ENCODE assay signal across 15 mouse cellular contexts in the genomic region with DNA sequence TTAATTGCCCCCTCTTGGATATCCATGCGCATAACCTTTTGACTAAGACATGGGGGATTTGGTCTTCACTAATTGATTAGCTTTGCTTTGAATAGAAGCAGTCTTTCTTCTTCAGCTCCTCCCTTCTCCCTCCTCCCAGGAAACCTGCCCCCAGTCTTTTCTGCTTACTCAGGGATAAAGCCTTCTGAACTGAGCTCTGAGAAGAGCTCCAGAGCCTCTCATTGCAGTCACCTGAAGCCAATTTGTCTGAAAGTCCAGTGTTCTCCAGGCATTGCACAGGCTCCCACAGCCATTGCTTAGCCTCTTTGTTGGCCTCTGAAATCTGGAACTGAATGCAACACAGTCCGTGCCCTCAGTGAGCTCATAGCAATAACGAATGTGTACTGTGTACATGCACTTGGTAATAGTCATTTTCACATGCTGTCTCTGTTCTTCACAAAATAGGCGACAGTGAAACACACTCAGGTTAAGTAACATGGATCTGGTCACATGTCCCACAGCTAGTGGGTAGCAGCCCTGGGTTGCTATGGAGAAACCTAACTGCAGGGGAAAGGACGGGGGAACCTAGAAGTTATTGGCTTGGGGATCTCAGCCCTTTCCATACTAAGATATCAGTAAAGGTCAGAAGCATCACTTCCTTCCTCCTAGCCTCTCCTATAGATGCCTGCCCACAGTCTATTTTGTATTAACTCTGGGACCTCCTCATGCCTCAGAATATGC. TPM values are rescaled to one million over a fixed set of nuclear protein-coding genes. Genes with fewer than 3 reads are reported as not detected.
DNase-seq lines count a peak whose midpoint lies in the region; ATAC-seq and TF ChIP-seq lines count a peak whose summit lies in the region.
"Had no signal": no experiment of that assay in that cellular context is flagged by ENCODE, and none has a peak within 500 bp of the region (broad histone marks: within the 10 kb centered on the region; RNA-seq: fewer than 3 reads in every experiment).

No protein-coding gene starts in this region.

- H3K36me3 ChIP-seq in hindbrain, embryonic 11.5 days (ENCODE audit: control insufficient read depth, insufficient read depth, low read length), result 0 out of 2 replicates have a peak, but pooled peaks cover 2% of the 10 kb centered on the region
- peaks cover 43% of the 10 kb centered on the region for H3K36me3 ChIP-seq in hindbrain, embryonic 14.5 days (replicated peaks; ENCODE audit: control insufficient read depth, insufficient read depth)
- H3K36me3 ChIP-seq in liver, adult 2 months (ENCODE audit: control insufficient read depth, insufficient read depth, low read length), result peaks cover 36% of the 10 kb centered on the region
- peaks cover 0 to 31% of the 10 kb centered on the region in 2 experiments; a peak in 2 of 4 replicates for H3K36me3 ChIP-seq in MEL (ENCODE audit: control insufficient read depth in 1 of 2, insufficient read depth in 2 of 2, low read length in 2 of 2)

- WGBS in hindbrain, embryonic 11.5 days, result 77% methylated on average over 5 of the region's 5 CpGs
- 68% methylated on average over 5 of the region's 5 CpGs for WGBS in hindbrain, embryonic 14.5 days
- 45% methylated on average over 5 of the region's 5 CpGs for WGBS in liver, adult 2 months

- TF ChIP-seq CTCF in liver, adult 2 months (IDR thresholded peaks at IDR 0.05; ENCODE audit: low read depth, low read length), result no peak
- TF ChIP-seq CTCF in MEL (IDR thresholded peaks at IDR 0.05 in 2 of 3, conservative IDR thresholded peaks at IDR 0.05 in 1 of 3; ENCODE audit: control insufficient read depth in 1 of 3, insufficient read depth in 1 of 3, low read depth in 2 of 3, low read length in 3 of 3, poor library complexity in 1 of 3, severe bottlenecking in 1 of 3), result no peak
- no peak for TF ChIP-seq CTCF in cortical plate, adult 2 months (IDR thresholded peaks at IDR 0.05; ENCODE audit: extremely low read depth, insufficient read depth, low read length)

- peaks cover 9% of the 10 kb centered on the region; the same call in 1 of the 2 replicates for H3K79me2 ChIP-seq in liver, adult 2 months (ENCODE audit: control insufficient read depth, insufficient read depth, low read length)
- peaks cover 6% of the 10 kb centered on the region for H3K79me2 ChIP-seq in MEL (ENCODE audit: control insufficient read depth, insufficient read depth, low read length, poor library complexity)

- no peaks in the 10 kb centered on the region for H3K9me3 ChIP-seq in hindbrain, embryonic 11.5 days (ENCODE audit: control insufficient read depth, low read length)
- no peaks in the 10 kb centered on the region for H3K9me3 ChIP-seq in hindbrain, embryonic 14.5 days (ENCODE audit: control insufficient read depth, low read length)
- H3K9me3 ChIP-seq in MEL (replicated peaks; ENCODE audit: insufficient read depth, low read length), result no peaks in the 10 kb centered on the region
- H3K9me3 ChIP-seq: heart, embryonic 13.5 days; limb, embryonic 15.5 days; neural tube, embryonic 12.5 days had no signal

- H3K9ac ChIP-seq in hindbrain, embryonic 11.5 days (ENCODE audit: low read depth, low read length), result no peak overlapping the region
- no peak overlapping the region for H3K9ac ChIP-seq in hindbrain, embryonic 14.5 days
- no peak overlapping the region; the same call in 1 of the 2 replicates for H3K9ac ChIP-seq in liver, adult 2 months (ENCODE audit: low read depth, low read length)
- H3K9ac ChIP-seq in MEL (ENCODE audit: control insufficient read depth, low read depth, low read length, poor library complexity, severe bottlenecking), result no peak overlapping the region
- H3K9ac ChIP-seq: heart, embryonic 13.5 days; limb, embryonic 15.5 days; neural tube, embryonic 12.5 days had no signal

- no peak for DNase-seq in hindbrain, embryonic 11.5 days (ENCODE audit: low spot score)
- DNase-seq in hindbrain, embryonic 14.5 days (ENCODE audit: low spot score), result no peak
- peak; percentile 55 for DNase-seq in liver, adult 2 months (ENCODE audit: extremely low read depth, low read depth, low spot score)
- DNase-seq in liver (no peak), MEL (ENCODE audit: low read depth, low spot score) (peak; percentile 42)
- DNase-seq in adrenal gland, adult 18-20 months (ENCODE audit: low spot score in 2 of 2), result no peak
- DNase-seq: adrenal gland, postnatal 10 days; lung, adult 18-20 months; lung, postnatal 36 days; right cerebral cortex, postnatal 14 days had no signal

- H3K27me3 ChIP-seq in hindbrain, embryonic 11.5 days (ENCODE audit: control insufficient read depth, insufficient read depth, low read length), result no peaks in the 10 kb centered on the region
- no peaks in the 10 kb centered on the region for H3K27me3 ChIP-seq in hindbrain, embryonic 14.5 days (ENCODE audit: control insufficient read depth, insufficient read depth, low read length)
- no peaks in the 10 kb centered on the region for H3K27me3 ChIP-seq in liver, adult 2 months (ENCODE audit: control insufficient read depth, insufficient read depth, low read length)
- no peaks in the 10 kb centered on the region for H3K27me3 ChIP-seq in MEL (ENCODE audit: control insufficient read depth in 1 of 2, insufficient read depth in 2 of 2, low read length in 2 of 2)
- H3K27me3 ChIP-seq: heart, embryonic 13.5 days; limb, embryonic 15.5 days; neural tube, embryonic 12.5 days had no signal

- H3K27ac ChIP-seq in hindbrain, embryonic 11.5 days (ENCODE audit: low read depth, low read length), result no peak overlapping the region
- no peak overlapping the region for H3K27ac ChIP-seq in hindbrain, embryonic 14.5 days
- H3K27ac ChIP-seq in liver, adult 2 months (replicated peaks; ENCODE audit: insufficient read depth, low read depth, low read length), result no peak overlapping the region
- H3K27ac ChIP-seq in MEL (ENCODE audit: control insufficient read depth, low read depth, low read length), result peak overlapping the region; percentile 13; the same call in 1 of the 2 replicates
- H3K27ac ChIP-seq in cortical plate, adult 2 months (ENCODE audit: insufficient read depth, low read length), result peak overlapping the region; percentile 0; the same call in 1 of the 2 replicates
- H3K27ac ChIP-seq: heart, embryonic 13.5 days; limb, embryonic 15.5 days; neural tube, embryonic 12.5 days had no signal

- TF ChIP-seq RAD21 in MEL (IDR thresholded peaks at IDR 0.05; ENCODE audit: low read depth, low read length), result no peak

- ATAC-seq in hindbrain, embryonic 11.5 days (ENCODE audit: low FRiP score), result no peak
- ATAC-seq in hindbrain, embryonic 14.5 days (ENCODE audit: low FRiP score), result no peak
- ATAC-seq: forebrain, embryonic 14.5 days had no signal

- H3K4me1 ChIP-seq in hindbrain, embryonic 11.5 days (replicated peaks; ENCODE audit: control insufficient read depth, insufficient read depth, low read length), result peaks cover 9% of the 10 kb centered on the region
- peaks cover 26% of the 10 kb centered on the region for H3K4me1 ChIP-seq in hindbrain, embryonic 14.5 days (replicated peaks; ENCODE audit: control insufficient read depth, insufficient read depth, low read length)
- H3K4me1 ChIP-seq in liver, adult 2 months (ENCODE audit: control insufficient read depth, insufficient read depth, low read length), result peaks cover 17% of the 10 kb centered on the region
- H3K4me1 ChIP-seq in MEL (ENCODE audit: control insufficient read depth in 1 of 2, insufficient read depth in 2 of 2, low read length in 2 of 2), result peaks cover 16 to 34% of the 10 kb centered on the region in 2 experiments
- peaks cover 13% of the 10 kb centered on the region; the same call in 1 of the 2 replicates for H3K4me1 ChIP-seq in cortical plate, adult 2 months (ENCODE audit: control insufficient read depth, insufficient read depth, low read length)

- no peak for TF ChIP-seq POLR2A in liver, adult 2 months (IDR thresholded peaks at IDR 0.05; ENCODE audit: extremely low read depth, insufficient read depth, low read length)
- no peak for TF ChIP-seq POLR2A in MEL (IDR thresholded peaks at IDR 0.05; ENCODE audit: control insufficient read depth in 1 of 2, insufficient read depth in 1 of 2, low read depth in 1 of 2, low read length in 2 of 2, poor library complexity in 1 of 2)
- TF ChIP-seq POLR2A in cortical plate, adult 2 months (IDR thresholded peaks at IDR 0.05; ENCODE audit: extremely low read depth, insufficient read depth, low read length), result no peak

- 0 out of 2 replicates have a peak overlapping the region, but pooled peaks have one; percentile 15 for H3K4me2 ChIP-seq in hindbrain, embryonic 11.5 days (replicated peaks; ENCODE audit: low read depth, low read length)
- no peak overlapping the region for H3K4me2 ChIP-seq in hindbrain, embryonic 14.5 days (replicated peaks)
- H3K4me2 ChIP-seq: heart, embryonic 13.5 days; limb, embryonic 15.5 days; neural tube, embryonic 12.5 days had no signal

- no peak for TF ChIP-seq EP300 in MEL (IDR thresholded peaks at IDR 0.05; ENCODE audit: low read depth in 1 of 2, low read length in 2 of 2)

- no peak overlapping the region for H3K4me3 ChIP-seq in hindbrain, embryonic 11.5 days (ENCODE audit: low read depth, low read length)
- no peak overlapping the region for H3K4me3 ChIP-seq in hindbrain, embryonic 14.5 days (replicated peaks; ENCODE audit: low read length)
- no peak overlapping the region for H3K4me3 ChIP-seq in liver, adult 2 months (ENCODE audit: insufficient read depth, low read depth, low read length)
- no peak overlapping the region for H3K4me3 ChIP-seq in MEL (ENCODE audit: control insufficient read depth in 1 of 2, insufficient read depth in 1 of 2, low read depth in 2 of 2, low read length in 2 of 2)
- H3K4me3 ChIP-seq in cortical plate, adult 2 months (ENCODE audit: insufficient read depth, low read length), result no peak overlapping the region
- H3K4me3 ChIP-seq: heart, embryonic 13.5 days; limb, embryonic 15.5 days; neural tube, embryonic 12.5 days had no signal

RNA-seq across cellular contexts. Expression of gene Tef, which starts 11.9 kb away (rescaled TPM):
- polyA plus RNA-seq in hindbrain, embryonic 11.5 days (2014; fragmentation: Nextera tagmentation; extraction: Ambion mirVana), result 12.0 and 12.4 TPM in 2 replicates
- polyA plus RNA-seq in hindbrain, embryonic 14.5 days (2014; fragmentation: Nextera tagmentation; extraction: Ambion mirVana), result 16.8 and 18.7 TPM in 2 replicates
- total RNA-seq in liver, adult 2 months (2014; rRNA removed), result 156 and 163 TPM in 2 replicates
- 34.6 and 35.0 TPM in 2 replicates for polyA plus RNA-seq in liver, adult 2 months (2012; rRNA removed)
- total RNA-seq in MEL (2012; rRNA removed), result 11.6 and 12.3 TPM in 2 replicates
- 10 to 100 TPM in 1 of 2 experiments, not detected in 1; 21.7 TPM for polyA plus RNA-seq in MEL (2012; ENCODE audit: insufficient read depth in 1 of 2, insufficient read length in 2 of 2, low read depth in 1 of 2, low replicate concordance in 2 of 2, missing spikeins in 1 of 2)
- polyA plus RNA-seq in cortical plate, adult 2 months (2012; rRNA removed), result 318 and 326 TPM in 2 replicates
- 10 to 100 TPM; 45.0 to 46.9 TPM for total RNA-seq in adrenal gland, adult 18-20 months (2021)

RNA-seq across cellular contexts. Expression of gene Tob2, which starts 44.5 kb away (rescaled TPM):
- polyA plus RNA-seq in hindbrain, embryonic 11.5 days (2014; fragmentation: Nextera tagmentation; extraction: Ambion mirVana), result 10.5 and 12.5 TPM in 2 replicates
- 13.4 and 14.9 TPM in 2 replicates for polyA plus RNA-seq in hindbrain, embryonic 14.5 days (2014; fragmentation: Nextera tagmentation; extraction: Ambion mirVana)
- total RNA-seq in liver, adult 2 months (2014; rRNA removed), result 15.8 and 25.6 TPM in 2 replicates
- polyA plus RNA-seq in liver, adult 2 months (2012; rRNA removed), result 20.9 and 21.6 TPM in 2 replicates
- 21.6 and 23.5 TPM in 2 replicates for total RNA-seq in MEL (2012; rRNA removed)
- 10 to 100 TPM in 1 of 2 experiments, not detected in 1; 20.7 TPM for polyA plus RNA-seq in MEL (2012; ENCODE audit: insufficient read depth in 1 of 2, insufficient read length in 2 of 2, low read depth in 1 of 2, low replicate concordance in 2 of 2, missing spikeins in 1 of 2)
- polyA plus RNA-seq in cortical plate, adult 2 months (2012; rRNA removed), result 19.9 and 21.0 TPM in 2 replicates
- total RNA-seq in adrenal gland, adult 18-20 months (2021), result 100 to 1,000 TPM; 103 to 121 TPM

RNA-seq across cellular contexts. Expression of gene Phf5a, which starts 57.6 kb away (rescaled TPM):
- 184 and 186 TPM in 2 replicates for polyA plus RNA-seq in hindbrain, embryonic 11.5 days (2014; fragmentation: Nextera tagmentation; extraction: Ambion mirVana)
- polyA plus RNA-seq in hindbrain, embryonic 14.5 days (2014; fragmentation: Nextera tagmentation; extraction: Ambion mirVana), result 117 and 130 TPM in 2 replicates
- 12.3 and 15.6 TPM in 2 replicates for total RNA-seq in liver, adult 2 months (2014; rRNA removed)
- 27.5 and 28.7 TPM in 2 replicates for polyA plus RNA-seq in liver, adult 2 months (2012; rRNA removed)
- 112 and 128 TPM in 2 replicates for total RNA-seq in MEL (2012; rRNA removed)
- 100 to 1,000 TPM in 1 of 2 experiments, not detected in 1; 164 TPM for polyA plus RNA-seq in MEL (2012; ENCODE audit: insufficient read depth in 1 of 2, insufficient read length in 2 of 2, low read depth in 1 of 2, low replicate concordance in 2 of 2, missing spikeins in 1 of 2)
- polyA plus RNA-seq in cortical plate, adult 2 months (2012; rRNA removed), result 53.3 and 57.7 TPM in 2 replicates
- total RNA-seq in adrenal gland, adult 18-20 months (2021), result 10 to 100 TPM; 54.3 to 55.6 TPM

RNA-seq across cellular contexts. Expression of gene Aco2, which starts 58.0 kb away (rescaled TPM):
- polyA plus RNA-seq in hindbrain, embryonic 11.5 days (2014; fragmentation: Nextera tagmentation; extraction: Ambion mirVana), result 155 and 169 TPM in 2 replicates
- 252 and 281 TPM in 2 replicates for polyA plus RNA-seq in hindbrain, embryonic 14.5 days (2014; fragmentation: Nextera tagmentation; extraction: Ambion mirVana)
- total RNA-seq in liver, adult 2 months (2014; rRNA removed), result 170 and 187 TPM in 2 replicates
- polyA plus RNA-seq in liver, adult 2 months (2012; rRNA removed), result 127 TPM in 2 replicates
- total RNA-seq in MEL (2012; rRNA removed), result 241 and 248 TPM in 2 replicates
- 1,000 to 10,000 TPM in 1 of 2 experiments, 100 to 1,000 TPM in 1; 447 to 1,242 TPM for polyA plus RNA-seq in MEL (2012; ENCODE audit: insufficient read depth in 1 of 2, insufficient read length in 2 of 2, low read depth in 1 of 2, low replicate concordance in 2 of 2, missing spikeins in 1 of 2)
- polyA plus RNA-seq in cortical plate, adult 2 months (2012; rRNA removed), result 533 and 545 TPM in 2 replicates
- total RNA-seq in adrenal gland, adult 18-20 months (2021), result 1,000 to 10,000 TPM in 1 of 2 experiments, 100 to 1,000 TPM in 1; 791 to 1,455 TPM

Comparison
In these comparisons a context has a peak if more than half of its experiments do, and no peak if none do; other contexts are left out.
1. DNase-seq: peak in liver, adult 2 months (single experiment) and MEL (single experiment); none in hindbrain, embryonic 11.5 days (single experiment), hindbrain, embryonic 14.5 days (single experiment), liver (single experiment) and adrenal gland, adult 18-20 months (0 of 2).
2. H3K27ac ChIP-seq: peak in MEL (single experiment) and cortical plate, adult 2 months (single experiment); none in hindbrain, embryonic 11.5 days (single experiment), hindbrain, embryonic 14.5 days (single experiment) and liver, adult 2 months (single experiment).